Mouse (Mus musculus): ENCODE results near the gene Rnf144b. TPM values are rescaled to one million over a fixed set of nuclear protein-coding genes. Genes with fewer than 3 reads are reported as not detected.

Gene Rnf144b
- polyA plus RNA-seq, 1 experiment, result 2.4 TPM

- Histone ChIP-seq H3K4me3 (ENCODE audit: low read depth, low read length) (no peak overlapping the region), H3K4me1 (ENCODE audit: control insufficient read depth, insufficient read depth, insufficient read length, low read length) (no peaks in the 10 kb centered on the region), H3K27ac (ENCODE audit: insufficient read depth, low read depth, low read length) (no peak overlapping the region), H3K36me3 (ENCODE audit: control insufficient read depth, insufficient read depth, low read length) (no peaks in the 10 kb centered on the region), H3K27me3 (ENCODE audit: control insufficient read depth, insufficient read depth, low read length) (no peaks in the 10 kb centered on the region)
- WGBS, result 70% methylated on average over 6 of the region's 6 CpGs
- TF ChIP-seq CTCF (IDR thresholded peaks at IDR 0.05; ENCODE audit: extremely low read depth, insufficient read length, insufficient replicate concordance, low read depth, low read length) (no peak), POLR2A (IDR thresholded peaks at IDR 0.05; ENCODE audit: low read depth, low read length) (no peak)
These were observed 20.3 kb downstream of the Rnf144b start for GRCm38 (mm10) chr13:47142764-47143163.

GRCm38 (mm10) chr13:47145939-47146338 lies 23.5 kb downstream of the Rnf144b start:
- TF ChIP-seq POLR2A (IDR thresholded peaks at IDR 0.05; ENCODE audit: low read depth, low read length), result no peak
- TF ChIP-seq CTCF (IDR thresholded peaks at IDR 0.05; ENCODE audit: extremely low read depth, insufficient read length, insufficient replicate concordance, low read depth, low read length), result no peak
- H3K27me3 ChIP-seq (ENCODE audit: control insufficient read depth, insufficient read depth, low read length), result no peaks in the 10 kb centered on the region
- 63% methylated on average over 9 of the region's 9 CpGs for WGBS
- H3K27ac ChIP-seq (ENCODE audit: insufficient read depth, low read depth, low read length), result no peak overlapping the region
- no peaks in the 10 kb centered on the region for H3K4me1 ChIP-seq (ENCODE audit: control insufficient read depth, insufficient read depth, insufficient read length, low read length)
- H3K36me3 ChIP-seq (ENCODE audit: control insufficient read depth, insufficient read depth, low read length), result no peaks in the 10 kb centered on the region
- H3K4me3 ChIP-seq (ENCODE audit: low read depth, low read length), result no peak overlapping the region

- TF ChIP-seq CTCF (IDR thresholded peaks at IDR 0.05; ENCODE audit: extremely low read depth, insufficient read length, insufficient replicate concordance, low read depth, low read length), result no peak
- TF ChIP-seq POLR2A (IDR thresholded peaks at IDR 0.05; ENCODE audit: low read depth, low read length), result no peak
- H3K27ac ChIP-seq (ENCODE audit: insufficient read depth, low read depth, low read length), result no peak overlapping the region
- H3K4me1 ChIP-seq (ENCODE audit: control insufficient read depth, insufficient read depth, insufficient read length, low read length), result no peaks in the 10 kb centered on the region
- H3K36me3 ChIP-seq (ENCODE audit: control insufficient read depth, insufficient read depth, low read length), result no peaks in the 10 kb centered on the region
- WGBS, result 68% methylated on average over 7 of the region's 7 CpGs
- H3K27me3 ChIP-seq (ENCODE audit: control insufficient read depth, insufficient read depth, low read length), result no peaks in the 10 kb centered on the region
- no peak overlapping the region for H3K4me3 ChIP-seq (ENCODE audit: low read depth, low read length)
These were observed 23.9 kb downstream of the Rnf144b start for GRCm38 (mm10) chr13:47146388-47146787.

GRCm38 (mm10) chr13:47148573-47148972 lies 26.1 kb downstream of the Rnf144b start:
- no peaks in the 10 kb centered on the region for H3K4me1 ChIP-seq (ENCODE audit: control insufficient read depth, insufficient read depth, insufficient read length, low read length)
- 57% methylated on average over 11 of the region's 11 CpGs for WGBS
- no peaks in the 10 kb centered on the region for H3K27me3 ChIP-seq (ENCODE audit: control insufficient read depth, insufficient read depth, low read length)
- no peak overlapping the region for H3K4me3 ChIP-seq (ENCODE audit: low read depth, low read length)
- H3K36me3 ChIP-seq (ENCODE audit: control insufficient read depth, insufficient read depth, low read length), result no peaks in the 10 kb centered on the region
- no peak overlapping the region for H3K27ac ChIP-seq (ENCODE audit: insufficient read depth, low read depth, low read length)
- TF ChIP-seq CTCF (IDR thresholded peaks at IDR 0.05; ENCODE audit: extremely low read depth, insufficient read length, insufficient replicate concordance, low read depth, low read length) (no peak), POLR2A (IDR thresholded peaks at IDR 0.05; ENCODE audit: low read depth, low read length) (no peak)

GRCm38 (mm10) chr13:47149993-47150392 lies 27.5 kb downstream of the Rnf144b start:
- Histone ChIP-seq H3K27ac (ENCODE audit: insufficient read depth, low read depth, low read length) (no peak overlapping the region), H3K4me3 (ENCODE audit: low read depth, low read length) (no peak overlapping the region), H3K36me3 (ENCODE audit: control insufficient read depth, insufficient read depth, low read length) (no peaks in the 10 kb centered on the region), H3K4me1 (ENCODE audit: control insufficient read depth, insufficient read depth, insufficient read length, low read length) (no peaks in the 10 kb centered on the region), H3K27me3 (ENCODE audit: control insufficient read depth, insufficient read depth, low read length) (no peaks in the 10 kb centered on the region)
- WGBS, result 62% methylated on average over 10 of the region's 10 CpGs
- TF ChIP-seq CTCF (IDR thresholded peaks at IDR 0.05; ENCODE audit: extremely low read depth, insufficient read length, insufficient replicate concordance, low read depth, low read length) (no peak), POLR2A (IDR thresholded peaks at IDR 0.05; ENCODE audit: low read depth, low read length) (no peak)

- WGBS, result 91% methylated on average over 14 of the region's 14 CpGs
- H3K4me3 ChIP-seq (ENCODE audit: low read depth, low read length), result no peak overlapping the region
- H3K27ac ChIP-seq (ENCODE audit: insufficient read depth, low read depth, low read length), result no peak overlapping the region
- no peaks in the 10 kb centered on the region for H3K4me1 ChIP-seq (ENCODE audit: control insufficient read depth, insufficient read depth, insufficient read length, low read length)
- TF ChIP-seq POLR2A (IDR thresholded peaks at IDR 0.05; ENCODE audit: low read depth, low read length) (no peak), CTCF (IDR thresholded peaks at IDR 0.05; ENCODE audit: extremely low read depth, insufficient read length, insufficient replicate concordance, low read depth, low read length) (no peak)
- H3K36me3 ChIP-seq (ENCODE audit: control insufficient read depth, insufficient read depth, low read length), result no peaks in the 10 kb centered on the region
- H3K27me3 ChIP-seq (ENCODE audit: control insufficient read depth, insufficient read depth, low read length), result no peaks in the 10 kb centered on the region
These were observed 28.6 kb downstream of the Rnf144b start for GRCm38 (mm10) chr13:47151060-47151459.

- TF ChIP-seq POLR2A (IDR thresholded peaks at IDR 0.05; ENCODE audit: low read depth, low read length) (no peak), CTCF (IDR thresholded peaks at IDR 0.05; ENCODE audit: extremely low read depth, insufficient read length, insufficient replicate concordance, low read depth, low read length) (peak; percentile 38; the same call in 1 of the 2 replicates)
- Histone ChIP-seq H3K27ac (ENCODE audit: insufficient read depth, low read depth, low read length) (no peak overlapping the region), H3K36me3 (ENCODE audit: control insufficient read depth, insufficient read depth, low read length) (no peaks in the 10 kb centered on the region), H3K27me3 (ENCODE audit: control insufficient read depth, insufficient read depth, low read length) (no peaks in the 10 kb centered on the region), H3K4me1 (ENCODE audit: control insufficient read depth, insufficient read depth, insufficient read length, low read length) (no peaks in the 10 kb centered on the region), H3K4me3 (ENCODE audit: low read depth, low read length) (no peak overlapping the region)
- 36% methylated on average over 7 of the region's 7 CpGs for WGBS
These were observed 29.9 kb downstream of the Rnf144b start for GRCm38 (mm10) chr13:47152390-47152789.

GRCm38 (mm10) chr13:47153206-47153605 lies 30.8 kb downstream of the Rnf144b start:
- TF ChIP-seq POLR2A (IDR thresholded peaks at IDR 0.05; ENCODE audit: low read depth, low read length) (no peak), CTCF (IDR thresholded peaks at IDR 0.05; ENCODE audit: extremely low read depth, insufficient read length, insufficient replicate concordance, low read depth, low read length) (no peak)
- Histone ChIP-seq H3K27ac (ENCODE audit: insufficient read depth, low read depth, low read length) (no peak overlapping the region), H3K36me3 (ENCODE audit: control insufficient read depth, insufficient read depth, low read length) (no peaks in the 10 kb centered on the region), H3K4me1 (ENCODE audit: control insufficient read depth, insufficient read depth, insufficient read length, low read length) (no peaks in the 10 kb centered on the region), H3K27me3 (ENCODE audit: control insufficient read depth, insufficient read depth, low read length) (no peaks in the 10 kb centered on the region), H3K4me3 (ENCODE audit: low read depth, low read length) (no peak overlapping the region)
- 70% methylated on average over 5 of the region's 5 CpGs for WGBS
